Mouse (Mus musculus): ENCODE measurements at regions not wholly inside any gene's neighbourhood (a gene's known extent, or its start where the extent isn't known, plus 50 kb on each side); places are given as distances from the start of the nearest gene placed in this dataset.

DNA sequence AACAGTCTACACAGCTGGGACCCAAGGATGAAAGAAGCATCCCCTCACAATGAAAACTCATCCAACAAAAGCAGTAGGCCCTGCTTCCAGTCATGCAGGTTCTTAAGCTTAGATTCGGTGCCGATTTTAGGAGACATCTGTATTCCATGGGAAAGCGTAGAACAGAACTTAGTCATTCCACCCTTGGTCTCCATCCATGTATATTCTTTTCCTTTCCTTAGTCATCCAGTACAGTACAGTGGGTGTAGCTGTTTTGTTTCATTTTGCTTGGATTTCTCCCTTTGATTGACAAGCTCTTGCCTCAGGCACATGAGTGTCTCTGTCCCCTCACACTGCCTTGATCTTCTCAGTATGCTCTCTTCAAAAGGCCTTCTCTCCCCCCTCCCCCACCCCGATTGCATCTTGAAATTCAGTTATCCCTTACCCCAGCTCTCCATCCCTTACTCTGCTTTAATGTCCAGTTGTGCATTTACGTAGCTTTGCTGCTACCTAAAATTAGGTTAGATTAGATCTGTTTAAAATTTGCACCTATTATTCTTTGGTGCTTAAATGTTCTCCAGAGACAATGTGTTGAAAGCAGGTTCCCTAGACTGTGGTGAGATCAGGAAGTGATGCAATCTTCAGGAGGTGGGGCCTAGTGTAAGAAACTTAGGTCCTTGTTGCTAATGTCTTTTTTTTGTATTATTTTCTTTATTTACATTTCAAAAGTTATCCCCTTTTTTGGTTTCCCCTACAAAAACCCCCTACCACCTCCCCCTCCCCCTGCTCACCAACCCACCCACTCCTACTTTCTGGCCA, 60.8 kb upstream of the Snap25 start:
- H3K4me1 ChIP-seq (ENCODE audit: control insufficient read depth, insufficient read depth, low read length), result peaks cover 6% of the 10 kb centered on the region
- no peak overlapping the region for H3K27ac ChIP-seq (ENCODE audit: insufficient read depth, low read length)
- H3K4me3 ChIP-seq (ENCODE audit: insufficient read depth, low read length), result no peak overlapping the region
- TF ChIP-seq POLR2A (IDR thresholded peaks at IDR 0.05; ENCODE audit: extremely low read depth, insufficient read depth, low read length) (no peak), CTCF (IDR thresholded peaks at IDR 0.05; ENCODE audit: extremely low read depth, insufficient read depth, low read length) (no peak)

Measured in cortical plate, adult 2 months (tissue).